Mouse (Mus musculus): ENCODE data around the gene Arhgap23. TPM values are rescaled to one million over a fixed set of nuclear protein-coding genes. Genes with fewer than 3 reads are reported as not detected.

The Arhgap23 gene
- polyA plus RNA-seq, 1 experiment from 2014 or later, result 10.9 TPM

- H3K4me2 ChIP-seq, result no peak overlapping the region
- H3K4me1 ChIP-seq (replicated peaks; ENCODE audit: control insufficient read depth, insufficient read depth, low read length), result no peaks in the 10 kb centered on the region
- WGBS, result 64% methylated on average over 2 of the region's 2 CpGs
- no peaks in the 10 kb centered on the region for H3K27me3 ChIP-seq (replicated peaks; ENCODE audit: control insufficient read depth, insufficient read depth, low read length)
- H3K36me3 ChIP-seq (ENCODE audit: control insufficient read depth, insufficient read depth, low read length), result peaks cover 19% of the 10 kb centered on the region
- H3K4me3 ChIP-seq (ENCODE audit: low read depth, low read length), result no peak overlapping the region
- ATAC-seq (replicated peaks; ENCODE audit: low FRiP score) (no peak), DNase-seq (ENCODE audit: low spot score) (no peak)
- no peak overlapping the region for H3K9ac ChIP-seq (ENCODE audit: low read depth, low read length)
- H3K9me3 ChIP-seq (ENCODE audit: control insufficient read depth, low read length), result no peaks in the 10 kb centered on the region
- H3K27ac ChIP-seq (ENCODE audit: low read depth, low read length), result no peak overlapping the region
Measured at GRCm38 (mm10) chr11:97383764-97384163, 31.6 kb upstream of the Arhgap23 start.

GRCm38 (mm10) chr11:97387811-97388210, 27.5 kb upstream of the Arhgap23 start:
- H3K4me3 ChIP-seq (ENCODE audit: low read depth, low read length), result no peak overlapping the region
- H3K27me3 ChIP-seq (replicated peaks; ENCODE audit: control insufficient read depth, insufficient read depth, low read length), result no peaks in the 10 kb centered on the region
- WGBS, result 92% methylated on average over 2 of the region's 2 CpGs
- H3K4me1 ChIP-seq (replicated peaks; ENCODE audit: control insufficient read depth, insufficient read depth, low read length), result no peaks in the 10 kb centered on the region
- no peak overlapping the region for H3K9ac ChIP-seq (ENCODE audit: low read depth, low read length)
- H3K27ac ChIP-seq (ENCODE audit: low read depth, low read length), result no peak overlapping the region
- H3K36me3 ChIP-seq (ENCODE audit: control insufficient read depth, insufficient read depth, low read length), result peaks cover 30% of the 10 kb centered on the region
- ATAC-seq (replicated peaks; ENCODE audit: low FRiP score) (no peak), DNase-seq (ENCODE audit: low spot score) (no peak)
- H3K9me3 ChIP-seq (ENCODE audit: control insufficient read depth, low read length), result no peaks in the 10 kb centered on the region
- no peak overlapping the region for H3K4me2 ChIP-seq

- WGBS, result 90% methylated on average over 8 of the region's 8 CpGs
- Histone ChIP-seq H3K27ac (ENCODE audit: low read depth, low read length) (no peak overlapping the region), H3K4me2 (no peak overlapping the region), H3K36me3 (ENCODE audit: control insufficient read depth, insufficient read depth, low read length) (peaks cover 36% of the 10 kb centered on the region), H3K9ac (ENCODE audit: low read depth, low read length) (no peak overlapping the region), H3K9me3 (ENCODE audit: control insufficient read depth, low read length) (no peaks in the 10 kb centered on the region), H3K27me3 (replicated peaks; ENCODE audit: control insufficient read depth, insufficient read depth, low read length) (no peaks in the 10 kb centered on the region), H3K4me3 (ENCODE audit: low read depth, low read length) (no peak overlapping the region), H3K4me1 (replicated peaks; ENCODE audit: control insufficient read depth, insufficient read depth, low read length) (peaks cover 6% of the 10 kb centered on the region)
- DNase-seq (ENCODE audit: low spot score), result no peak
- no peak for ATAC-seq (replicated peaks; ENCODE audit: low FRiP score)
Measured at GRCm38 (mm10) chr11:97389127-97389526, 26.2 kb upstream of the Arhgap23 start.

- H3K4me3 ChIP-seq (ENCODE audit: low read depth, low read length), result no peak overlapping the region
- 42% methylated on average over 11 of the region's 11 CpGs for WGBS
- H3K9me3 ChIP-seq (ENCODE audit: control insufficient read depth, low read length), result no peaks in the 10 kb centered on the region
- H3K27ac ChIP-seq (ENCODE audit: low read depth, low read length), result no peak overlapping the region
- peaks cover 28% of the 10 kb centered on the region for H3K36me3 ChIP-seq (ENCODE audit: control insufficient read depth, insufficient read depth, low read length)
- ATAC-seq (replicated peaks; ENCODE audit: low FRiP score), result no peak
- no peaks in the 10 kb centered on the region for H3K27me3 ChIP-seq (replicated peaks; ENCODE audit: control insufficient read depth, insufficient read depth, low read length)
- no peak for DNase-seq (ENCODE audit: low spot score)
- no peak overlapping the region for H3K9ac ChIP-seq (ENCODE audit: low read depth, low read length)
- H3K4me1 ChIP-seq (replicated peaks; ENCODE audit: control insufficient read depth, insufficient read depth, low read length), result peaks cover 9% of the 10 kb centered on the region
- no peak overlapping the region; the same call in 1 of the 2 replicates for H3K4me2 ChIP-seq
Measured at GRCm38 (mm10) chr11:97393658-97394057, 21.7 kb upstream of the Arhgap23 start.

- no peaks in the 10 kb centered on the region for H3K9me3 ChIP-seq (ENCODE audit: control insufficient read depth, low read length)
- no peak overlapping the region for H3K9ac ChIP-seq (ENCODE audit: low read depth, low read length)
- H3K27me3 ChIP-seq (replicated peaks; ENCODE audit: control insufficient read depth, insufficient read depth, low read length), result no peaks in the 10 kb centered on the region
- no peak for ATAC-seq (replicated peaks; ENCODE audit: low FRiP score)
- no peak overlapping the region for H3K4me3 ChIP-seq (ENCODE audit: low read depth, low read length)
- H3K36me3 ChIP-seq (ENCODE audit: control insufficient read depth, insufficient read depth, low read length), result peaks cover 28% of the 10 kb centered on the region
- H3K4me1 ChIP-seq (replicated peaks; ENCODE audit: control insufficient read depth, insufficient read depth, low read length), result peaks cover 9% of the 10 kb centered on the region
- no peak for DNase-seq (ENCODE audit: low spot score)
- H3K27ac ChIP-seq (ENCODE audit: low read depth, low read length), result no peak overlapping the region
- peak overlapping the region; percentile 15; the same call in 1 of the 2 replicates for H3K4me2 ChIP-seq
- WGBS, result 53% methylated on average over 11 of the region's 11 CpGs
Measured at GRCm38 (mm10) chr11:97394146-97394545, 21.2 kb upstream of the Arhgap23 start.

- Histone ChIP-seq H3K27ac (ENCODE audit: low read depth, low read length) (no peak overlapping the region), H3K27me3 (replicated peaks; ENCODE audit: control insufficient read depth, insufficient read depth, low read length) (peaks cover 2% of the 10 kb centered on the region; the same call in 1 of the 2 replicates)
- no peak for ATAC-seq (replicated peaks; ENCODE audit: low FRiP score)
Measured at GRCm38 (mm10) chr11:97398506-97398905, 16.8 kb upstream of the Arhgap23 start.

GRCm38 (mm10) chr11:97399958-97400710, 15.2 kb upstream of the Arhgap23 start:
- Histone ChIP-seq H3K4me2 (peak overlapping the region; percentile 76), H3K27ac (ENCODE audit: low read depth, low read length) (no peak overlapping the region), H3K36me3 (ENCODE audit: control insufficient read depth, insufficient read depth, low read length) (no peaks in the 10 kb centered on the region; the same call in 1 of the 2 replicates), H3K4me1 (replicated peaks; ENCODE audit: control insufficient read depth, insufficient read depth, low read length) (peaks cover 16% of the 10 kb centered on the region), H3K4me3 (ENCODE audit: low read depth, low read length) (peak overlapping the region; percentile 35), H3K9ac (ENCODE audit: low read depth, low read length) (no peak overlapping the region), H3K9me3 (ENCODE audit: control insufficient read depth, low read length) (no peaks in the 10 kb centered on the region), H3K27me3 (replicated peaks; ENCODE audit: control insufficient read depth, insufficient read depth, low read length) (peaks cover 2% of the 10 kb centered on the region)
- DNase-seq (ENCODE audit: low spot score), result peak; percentile 84
- peak; percentile 59 for ATAC-seq (replicated peaks; ENCODE audit: low FRiP score)
- 4% methylated on average over 23 of the region's 23 CpGs for WGBS

More at GRCm38 (mm10) chr11:97398506-97398905, 16.8 kb upstream of the Arhgap23 start:
- H3K4me1 ChIP-seq (replicated peaks; ENCODE audit: control insufficient read depth, insufficient read depth, low read length), result peaks cover 13% of the 10 kb centered on the region
- 86% methylated on average over 2 of the region's 2 CpGs for WGBS
- DNase-seq (ENCODE audit: low spot score), result no peak
- H3K36me3 ChIP-seq (ENCODE audit: control insufficient read depth, insufficient read depth, low read length), result peaks cover 6% of the 10 kb centered on the region; the same call in 1 of the 2 replicates
- H3K9me3 ChIP-seq (ENCODE audit: control insufficient read depth, low read length), result no peaks in the 10 kb centered on the region
- no peak overlapping the region for H3K9ac ChIP-seq (ENCODE audit: low read depth, low read length)
- no peak overlapping the region for H3K4me3 ChIP-seq (ENCODE audit: low read depth, low read length)
- no peak overlapping the region for H3K4me2 ChIP-seq

- no peak overlapping the region for H3K9ac ChIP-seq (ENCODE audit: low read depth, low read length)
- no peak overlapping the region for H3K4me3 ChIP-seq (ENCODE audit: low read depth, low read length)
- peaks cover 24% of the 10 kb centered on the region for H3K4me1 ChIP-seq (replicated peaks; ENCODE audit: control insufficient read depth, insufficient read depth, low read length)
- DNase-seq (ENCODE audit: low spot score), result no peak
- ATAC-seq (replicated peaks; ENCODE audit: low FRiP score), result no peak
- no peaks in the 10 kb centered on the region for H3K9me3 ChIP-seq (ENCODE audit: control insufficient read depth, low read length)
- no peak overlapping the region for H3K27ac ChIP-seq (ENCODE audit: low read depth, low read length)
- H3K4me2 ChIP-seq, result no peak overlapping the region
- H3K27me3 ChIP-seq (replicated peaks; ENCODE audit: control insufficient read depth, insufficient read depth, low read length), result peaks cover 9% of the 10 kb centered on the region
- no peaks in the 10 kb centered on the region for H3K36me3 ChIP-seq (ENCODE audit: control insufficient read depth, insufficient read depth, low read length)
- WGBS, result 21% methylated on average over 6 of the region's 6 CpGs
Measured at GRCm38 (mm10) chr11:97401082-97401481, 14.3 kb upstream of the Arhgap23 start.

Measured in liver, embryonic 11.5 days (tissue).